Mouse (Mus musculus): ENCODE data around the gene Tmem63a. TPM values are rescaled to one million over a fixed set of nuclear protein-coding genes. Genes with fewer than 3 reads are reported as not detected.

The Tmem63a gene
- total and polyA plus RNA-seq, 3 experiments: 0.89 to 3.0 (median 2.2) TPM

GRCm38 (mm10) chr1:180931106-180931505 lies 11.0 kb upstream of the Tmem63a start:
- no peak overlapping the region for H3K4me2 ChIP-seq (ENCODE audit: insufficient read depth, low read depth, poor library complexity, severe bottlenecking)
- H3K36me3 ChIP-seq (replicated peaks in 1 of 2; ENCODE audit: control insufficient read depth in 1 of 2, insufficient read depth in 1 of 2, low read length in 1 of 2): no peaks in the 10 kb centered on the region
- no peaks in the 10 kb centered on the region for H3K9me3 ChIP-seq (replicated peaks; ENCODE audit: low read length)
- H3K79me2 ChIP-seq (replicated peaks; ENCODE audit: control insufficient read depth, extremely low read depth, insufficient read depth, poor library complexity, severe bottlenecking): no peaks in the 10 kb centered on the region
- in situ Hi-C loops (cut with MboI; ENCODE audit: low pct_ligation_motif_present, low pct_unique_long_range_greater_than_20kb, low sequenced_read_pairs) (no loop called here), dilution Hi-C loops (cut with MboI; ENCODE audit: extremely low pct_ligation_motif_present, extremely low pct_unique_long_range_greater_than_20kb, low sequenced_read_pairs) (no loop called here)
- H3K27ac ChIP-seq (ENCODE audit: insufficient read depth, low read depth): no peak overlapping the region
- no peak overlapping the region for H3K9ac ChIP-seq (ENCODE audit: insufficient read depth, low read depth)
- H3K4me3 ChIP-seq (replicated peaks in 1 of 3; ENCODE audit: low read depth in 2 of 3, low read length in 2 of 3, poor library complexity in 1 of 3): no peak overlapping the region
- no peak for DNase-seq (ENCODE audit: extremely low read depth)
- TF ChIP-seq BHLHE40 (IDR thresholded peaks at IDR 0.05; ENCODE audit: low read depth, low read length): no peak
- TF ChIP-seq MAX (IDR thresholded peaks at IDR 0.05; ENCODE audit: low read length): no peak
- no peak for TF ChIP-seq MAFK (IDR thresholded peaks at IDR 0.05; ENCODE audit: insufficient replicate concordance, low read length)
- no peak for TF ChIP-seq NELFE (IDR thresholded peaks at IDR 0.05; ENCODE audit: low read depth, low read length)
- no peak for TF ChIP-seq TBP (conservative IDR thresholded peaks at IDR 0.05; ENCODE audit: low read depth, low read length)
- no peak for TF ChIP-seq RCOR1 (conservative IDR thresholded peaks at IDR 0.05; ENCODE audit: low read depth, low read length)
- no peak for TF ChIP-seq ZC3H11A (IDR thresholded peaks at IDR 0.05; ENCODE audit: low read depth, low read length)
- TF ChIP-seq GABPA (IDR thresholded peaks at IDR 0.05; ENCODE audit: insufficient replicate concordance, low read depth, low read length): no peak
- H3K4me1 ChIP-seq (ENCODE audit: control insufficient read depth in 1 of 2, insufficient read depth in 2 of 2): peaks cover 6 to 22% of the 10 kb centered on the region in 2 experiments
- H3K27me3 ChIP-seq (replicated peaks): peaks cover 28% of the 10 kb centered on the region

- no peak for TF ChIP-seq ELF1 (IDR thresholded peaks at IDR 0.05; ENCODE audit: low read depth, low read length)
- TF ChIP-seq TCF12 (IDR thresholded peaks at IDR 0.05; ENCODE audit: low read depth, low read length): no peak
- no peak for TF ChIP-seq MEF2A (IDR thresholded peaks at IDR 0.05; ENCODE audit: borderline replicate concordance, low read depth, low read length)
- TF ChIP-seq IRF4 (IDR thresholded peaks at IDR 0.05; ENCODE audit: low read depth, low read length): no peak
- no peak for TF ChIP-seq JUND (conservative IDR thresholded peaks at IDR 0.05; ENCODE audit: low read depth, low read length)
- no peak for TF ChIP-seq MAX (IDR thresholded peaks at IDR 0.05; ENCODE audit: low read length)
- TF ChIP-seq ETS1 (conservative IDR thresholded peaks at IDR 0.05; ENCODE audit: low read depth, low read length): no peak
- no peak for TF ChIP-seq HCFC1 (IDR thresholded peaks at IDR 0.05; ENCODE audit: low read depth, low read length)
- TF ChIP-seq POLR2A (IDR thresholded peaks at IDR 0.05; ENCODE audit: low read depth, low read length): no peak
- TF ChIP-seq ZMIZ1 (IDR thresholded peaks at IDR 0.05; ENCODE audit: low read depth, low read length): no peak
- no peak for TF ChIP-seq CHD1 (IDR thresholded peaks at IDR 0.05; ENCODE audit: low read depth, low read length)
- TF ChIP-seq KAT2A (IDR thresholded peaks at IDR 0.05; ENCODE audit: insufficient replicate concordance, low read length): no peak
- no peak for TF ChIP-seq UBTF (IDR thresholded peaks at IDR 0.05; ENCODE audit: low read depth, low read length)
- no peak for TF ChIP-seq SIN3A (IDR thresholded peaks at IDR 0.05; ENCODE audit: low read length)
- H3K27me3 ChIP-seq (replicated peaks): peaks cover 28% of the 10 kb centered on the region
- H3K27ac ChIP-seq (ENCODE audit: insufficient read depth, low read depth): no peak overlapping the region
These were observed 8.5 kb upstream of the Tmem63a start for GRCm38 (mm10) chr1:180933659-180934058.

More at GRCm38 (mm10) chr1:180933659-180934058, 8.5 kb upstream of the Tmem63a start:
- H3K9ac ChIP-seq (ENCODE audit: insufficient read depth, low read depth): no peak overlapping the region
- in situ Hi-C loops (cut with MboI; ENCODE audit: low pct_ligation_motif_present, low pct_unique_long_range_greater_than_20kb, low sequenced_read_pairs): no loop called here
- H3K4me2 ChIP-seq (ENCODE audit: insufficient read depth, low read depth, poor library complexity, severe bottlenecking): no peak overlapping the region
- dilution Hi-C loops (cut with MboI; ENCODE audit: extremely low pct_ligation_motif_present, extremely low pct_unique_long_range_greater_than_20kb, low sequenced_read_pairs): no loop called here
- H3K4me3 ChIP-seq (replicated peaks in 1 of 3; ENCODE audit: low read depth in 2 of 3, low read length in 2 of 3, poor library complexity in 1 of 3): no peak overlapping the region
- H3K36me3 ChIP-seq (replicated peaks in 1 of 2; ENCODE audit: control insufficient read depth in 1 of 2, insufficient read depth in 1 of 2, low read length in 1 of 2): no peaks in the 10 kb centered on the region
- no peaks in the 10 kb centered on the region for H3K79me2 ChIP-seq (replicated peaks; ENCODE audit: control insufficient read depth, extremely low read depth, insufficient read depth, poor library complexity, severe bottlenecking)
- DNase-seq (ENCODE audit: extremely low read depth): no peak
- H3K9me3 ChIP-seq (replicated peaks; ENCODE audit: low read length): no peaks in the 10 kb centered on the region
- H3K4me1 ChIP-seq (ENCODE audit: control insufficient read depth in 1 of 2, insufficient read depth in 2 of 2): no peaks in the 10 kb centered on the region
